Mouse (Mus musculus) gastrocnemius, postnatal 14 days (tissue): Measurements from ENCODE around the gene Lzts3. TPM values are rescaled to one million over a fixed set of nuclear protein-coding genes. Genes with fewer than 3 reads are reported as not detected.

Experiments
- DNase-seq: peaks from one replicate; pipeline ENCODE4 v3.0.0; 2021; ENCODE audit warnings: mixed read lengths
- intact Hi-C: fragments of 180-260 bp; cut with DNase I; formaldehyde crosslinking; loops from one replicate; pipeline ENCODE4 v1.15.1; 2025; ENCODE audit warnings: low total_unique reads
- total RNA-seq, 2 experiments: library from RNA; stranded (reverse); gene quantifications; 2 replicates each; pipeline ENCODE4 v1.2.3; 2021

The Lzts3 gene
- total RNA-seq, 2 experiments from 2014 or later: 1.7 to 2.5 TPM

GRCm38 (mm10) chr2:130589157-130589556 is 53.4 kb downstream of the Lzts3 start:
- no peak for DNase-seq
- intact Hi-C loops: no loop called here

GRCm38 (mm10) chr2:130588373-130588772 is 54.2 kb downstream of the Lzts3 start:
- intact Hi-C loops: no loop called here
- DNase-seq: no peak

- intact Hi-C loops: no loop called here
- DNase-seq: no peak
Observed at GRCm38 (mm10) chr2:130586016-130586415, 56.6 kb downstream of the Lzts3 start.

- intact Hi-C loops: no loop called here
- no peak for DNase-seq
Observed at GRCm38 (mm10) chr2:130583902-130584560, 58.6 kb downstream of the Lzts3 start.

Other genes starting within 250 kb of the Lzts3 start
- 10 to 100 TPM in 1 of 2 experiments, 1 to 10 TPM in 1; 7.6 to 10.2 TPM for gene Cpxm1, start 245.2 kb downstream of the Lzts3 start, total RNA-seq
- gene Gm28372, start 237.6 kb downstream of the Lzts3 start, total RNA-seq: not detected
- gene 1700020A23Rik, start 237.5 kb downstream of the Lzts3 start, total RNA-seq: not detected
- gene Tmem239, start 236.3 kb downstream of the Lzts3 start, total RNA-seq: not detected
- 10 to 100 TPM; 17.2 to 17.3 TPM for gene Vps16, start 218.5 kb downstream of the Lzts3 start, total RNA-seq
- gene Pced1a, start 218.1 kb downstream of the Lzts3 start, total RNA-seq: 1 to 10 TPM; 3.2 to 4.5 TPM
- gene Ptpra, start 192.5 kb downstream of the Lzts3 start, total RNA-seq: 10 to 100 TPM; 28.6 to 33.0 TPM
- gene Mrps26, start 79.1 kb downstream of the Lzts3 start, total RNA-seq: 10 to 100 TPM; 41.6 to 47.5 TPM
- gene Oxt, start 66.6 kb downstream of the Lzts3 start, total RNA-seq: not detected
- gene Avp, start 60.2 kb downstream of the Lzts3 start, total RNA-seq: not detected
- 1 to 10 TPM; 5.4 to 6.1 TPM for gene Fastkd5, start 12.8 kb downstream of the Lzts3 start, total RNA-seq
- 1 to 10 TPM; 3.8 to 5.2 TPM for gene Ubox5, start 12.8 kb downstream of the Lzts3 start, total RNA-seq
- gene Ddrgk1, start 21.9 kb upstream of the Lzts3 start, total RNA-seq: 10 to 100 TPM; 70.0 to 74.8 TPM
- gene Itpa, start 24.8 kb upstream of the Lzts3 start, total RNA-seq: 10 to 100 TPM; 10.7 to 12.5 TPM
- gene Slc4a11, start 54.7 kb upstream of the Lzts3 start, total RNA-seq: under 1 TPM; 0.11 to 0.12 TPM